Mouse (Mus musculus) granulocyte monocyte progenitor cell, adult 5-6 weeks (primary cell): Measurements from ENCODE around the gene Cog6. TPM values are rescaled to one million over a fixed set of nuclear protein-coding genes. Genes with fewer than 3 reads are reported as not detected.

ENCODE experiments used
- total RNA-seq, 2 experiments: library from RNA; stranded (forward) in 1 of 2; stranded (reverse) in 1 of 2; fragments of 200-712, 200-1000 nt in 1 of 2; fragments of >200 nt in 1 of 2; fragmentation: Nextera tagmentation in 1 of 2; gene quantifications; 2 replicates each; pipeline ENCODE4 v1.2.3; 2014 to 2017

Cog6 gene
- total RNA-seq, 2 experiments from 2014 or later: 17.6 to 27.8 TPM

Other genes starting within 250 kb of the Cog6 start
- not detected in 2 replicates for gene Lhfp, start 24.3 kb upstream of the Cog6 start, total RNA-seq (2014; fragmentation: Nextera tagmentation)
- gene Lhfp, start 24.3 kb upstream of the Cog6 start, total RNA-seq (2017): not detected in 2 replicates